Mouse (Mus musculus): Measurements from ENCODE around the gene Gm765.

Gm765 gene

GRCm38 (mm10) chr6:98221970-98222369, 120.6 kb downstream of the Gm765 start:
- no peak for DNase-seq (ENCODE audit: low read depth, low spot score)

- no peak for DNase-seq (ENCODE audit: low read depth, low spot score)
These were observed 130.3 kb downstream of the Gm765 start for GRCm38 (mm10) chr6:98212225-98212624.

GRCm38 (mm10) chr6:98210237-98210636, 132.3 kb downstream of the Gm765 start:
- no peak for DNase-seq (ENCODE audit: low read depth, low spot score)

GRCm38 (mm10) chr6:98208051-98208450, 134.5 kb downstream of the Gm765 start:
- DNase-seq (ENCODE audit: low read depth, low spot score): no peak

DNA sequence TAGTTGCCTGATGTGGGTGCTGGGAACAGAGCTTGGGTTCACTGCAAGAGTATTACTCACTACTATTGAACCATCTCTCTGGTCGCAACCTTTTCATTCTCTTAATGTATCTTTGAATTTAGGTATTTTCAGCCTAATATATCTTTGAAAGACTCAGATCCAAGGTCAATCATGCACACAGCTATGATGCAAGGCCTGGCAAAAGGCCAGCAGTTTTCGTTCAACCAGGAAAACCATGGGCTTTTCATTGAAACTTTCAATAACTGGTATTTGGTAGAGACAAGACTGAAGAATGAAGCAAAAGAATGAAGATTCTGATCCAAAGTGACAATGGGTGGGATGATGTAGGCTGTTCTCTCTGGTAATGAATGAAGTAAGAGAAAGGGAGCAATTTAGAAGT, 143.8 kb downstream of the Gm765 start:
- DNase-seq (ENCODE audit: low read depth, low spot score): no peak

DNA sequence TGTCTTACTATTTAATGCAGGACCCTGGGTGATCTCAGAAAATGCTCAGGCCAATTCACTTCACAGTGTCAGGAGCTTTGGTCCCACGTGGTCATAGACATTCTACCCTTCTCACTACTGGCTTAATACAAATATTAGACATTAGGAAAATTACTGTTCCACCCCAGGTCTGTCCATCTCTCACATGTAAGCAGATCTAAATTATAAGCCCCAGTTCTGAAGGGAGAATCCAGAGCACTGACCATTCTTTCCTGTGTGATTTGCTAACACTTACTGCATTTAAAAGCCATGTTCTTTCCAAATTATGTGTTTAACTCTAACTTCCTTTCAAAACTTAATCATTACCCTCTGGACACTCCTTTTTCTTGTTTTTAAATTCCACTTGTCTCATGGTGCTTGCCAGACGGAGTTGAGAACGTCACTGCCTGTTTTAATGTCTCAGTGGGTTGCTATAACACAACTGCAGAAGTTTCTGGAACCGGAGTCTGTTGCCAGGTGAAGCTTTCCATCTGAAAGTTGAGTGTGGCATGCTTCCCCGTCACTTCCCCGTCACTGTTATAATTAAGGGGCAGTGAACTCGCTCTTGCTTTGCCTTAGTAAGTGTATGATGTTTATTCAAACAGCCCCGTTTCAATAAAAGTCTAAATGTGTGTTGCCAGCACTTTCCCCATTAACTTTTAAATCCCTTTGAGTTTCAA, 151.7 kb downstream of the Gm765 start:
- DNase-seq (ENCODE audit: low read depth, low spot score): no peak
